Mouse (Mus musculus): Measurements from ENCODE around the gene Amigo2. TPM values are rescaled to one million over a fixed set of nuclear protein-coding genes. Genes with fewer than 3 reads are reported as not detected.

Amigo2 gene
- polyA plus RNA-seq, 1 experiment from 2014 or later, result 8.7 TPM

GRCm38 (mm10) chr15:97259968-97260597 is 13.0 kb upstream of the Amigo2 start:
- Histone ChIP-seq H3K4me3 (no peak overlapping the region), H3K4me2 (no peak overlapping the region), H3K27me3 (no peaks in the 10 kb centered on the region), H3K36me3 (no peaks in the 10 kb centered on the region), H3K9me3 (no peaks in the 10 kb centered on the region), H3K4me1 (replicated peaks) (no peaks in the 10 kb centered on the region), H3K9ac (no peak overlapping the region), H3K27ac (no peak overlapping the region)
- WGBS, result 76% methylated on average over 11 of the region's 11 CpGs
- no peak for ATAC-seq (ENCODE audit: low FRiP score)

- Histone ChIP-seq H3K4me3 (no peak overlapping the region), H3K27ac (no peak overlapping the region), H3K4me1 (replicated peaks) (no peaks in the 10 kb centered on the region), H3K27me3 (no peaks in the 10 kb centered on the region), H3K9ac (no peak overlapping the region), H3K4me2 (no peak overlapping the region), H3K9me3 (no peaks in the 10 kb centered on the region), H3K36me3 (no peaks in the 10 kb centered on the region)
- ATAC-seq (ENCODE audit: low FRiP score), result no peak
- WGBS, result 81% methylated on average over 8 of the region's 8 CpGs
Observed at GRCm38 (mm10) chr15:97259300-97259699, 12.2 kb upstream of the Amigo2 start.

- Histone ChIP-seq H3K9ac (no peak overlapping the region), H3K36me3 (no peaks in the 10 kb centered on the region), H3K27ac (no peak overlapping the region), H3K4me2 (no peak overlapping the region), H3K4me3 (no peak overlapping the region), H3K9me3 (no peaks in the 10 kb centered on the region), H3K4me1 (replicated peaks) (no peaks in the 10 kb centered on the region), H3K27me3 (no peaks in the 10 kb centered on the region)
- 90% methylated on average over 17 of the region's 17 CpGs for WGBS
- no peak for ATAC-seq (ENCODE audit: low FRiP score)
Observed at GRCm38 (mm10) chr15:97258483-97259230, 11.6 kb upstream of the Amigo2 start.

- WGBS, result 90% methylated on average over 8 of the region's 8 CpGs
Observed at GRCm38 (mm10) chr15:97257206-97257775, 10.2 kb upstream of the Amigo2 start.

GRCm38 (mm10) chr15:97256411-97256810 is 9.3 kb upstream of the Amigo2 start:
- Histone ChIP-seq H3K4me2 (no peak overlapping the region), H3K36me3 (no peaks in the 10 kb centered on the region), H3K9me3 (no peaks in the 10 kb centered on the region), H3K4me3 (no peak overlapping the region), H3K27ac (no peak overlapping the region), H3K4me1 (replicated peaks) (no peaks in the 10 kb centered on the region), H3K9ac (no peak overlapping the region), H3K27me3 (no peaks in the 10 kb centered on the region)
- 95% methylated on average over 11 of the region's 11 CpGs for WGBS
- ATAC-seq (ENCODE audit: low FRiP score), result no peak

More at GRCm38 (mm10) chr15:97257206-97257775, 10.2 kb upstream of the Amigo2 start:
- ATAC-seq (ENCODE audit: low FRiP score), result no peak
- H3K9ac ChIP-seq, result no peak overlapping the region
- H3K27ac ChIP-seq, result no peak overlapping the region
- H3K4me2 ChIP-seq, result no peak overlapping the region
- H3K4me1 ChIP-seq (replicated peaks), result no peaks in the 10 kb centered on the region
- H3K4me3 ChIP-seq, result no peak overlapping the region
- no peaks in the 10 kb centered on the region for H3K9me3 ChIP-seq
- H3K36me3 ChIP-seq, result no peaks in the 10 kb centered on the region
- H3K27me3 ChIP-seq, result no peaks in the 10 kb centered on the region

GRCm38 (mm10) chr15:97255800-97256199 is 8.7 kb upstream of the Amigo2 start:
- Histone ChIP-seq H3K4me2 (no peak overlapping the region), H3K4me3 (no peak overlapping the region), H3K9me3 (no peaks in the 10 kb centered on the region), H3K27me3 (no peaks in the 10 kb centered on the region), H3K4me1 (replicated peaks) (no peaks in the 10 kb centered on the region), H3K9ac (no peak overlapping the region), H3K36me3 (no peaks in the 10 kb centered on the region), H3K27ac (no peak overlapping the region)
- ATAC-seq (ENCODE audit: low FRiP score), result no peak
- 91% methylated on average over 3 of the region's 3 CpGs for WGBS

GRCm38 (mm10) chr15:97254375-97254774 is 7.3 kb upstream of the Amigo2 start:
- 94% methylated on average over 4 of the region's 4 CpGs for WGBS
- H3K4me3 ChIP-seq, result no peak overlapping the region
- no peak overlapping the region for H3K4me2 ChIP-seq
- no peaks in the 10 kb centered on the region for H3K4me1 ChIP-seq (replicated peaks)
- no peaks in the 10 kb centered on the region for H3K27me3 ChIP-seq
- H3K36me3 ChIP-seq, result no peaks in the 10 kb centered on the region
- ATAC-seq (ENCODE audit: low FRiP score), result no peak
- H3K9ac ChIP-seq, result no peak overlapping the region
- H3K27ac ChIP-seq, result no peak overlapping the region
- no peaks in the 10 kb centered on the region; the same call in 1 of the 2 replicates for H3K9me3 ChIP-seq

GRCm38 (mm10) chr15:97252493-97253034 is 5.5 kb upstream of the Amigo2 start:
- no peak overlapping the region for H3K4me2 ChIP-seq
- H3K27ac ChIP-seq, result no peak overlapping the region
- WGBS, result 88% methylated on average over 8 of the region's 8 CpGs
- no peak for ATAC-seq (ENCODE audit: low FRiP score)
- no peaks in the 10 kb centered on the region for H3K36me3 ChIP-seq
- H3K9me3 ChIP-seq, result no peaks in the 10 kb centered on the region; the same call in 1 of the 2 replicates
- H3K4me3 ChIP-seq, result no peak overlapping the region
- H3K4me1 ChIP-seq (replicated peaks), result peaks cover 8% of the 10 kb centered on the region
- H3K9ac ChIP-seq, result no peak overlapping the region
- no peaks in the 10 kb centered on the region for H3K27me3 ChIP-seq

- H3K9ac ChIP-seq, result no peak overlapping the region
- H3K4me1 ChIP-seq (replicated peaks), result peaks cover 18% of the 10 kb centered on the region
- 95% methylated on average over 10 of the region's 10 CpGs for WGBS
- no peaks in the 10 kb centered on the region; the same call in 1 of the 2 replicates for H3K9me3 ChIP-seq
- no peak overlapping the region for H3K27ac ChIP-seq
- H3K4me3 ChIP-seq, result no peak overlapping the region
- peaks cover 15% of the 10 kb centered on the region for H3K27me3 ChIP-seq
- H3K36me3 ChIP-seq, result no peaks in the 10 kb centered on the region
- ATAC-seq (ENCODE audit: low FRiP score), result no peak
- H3K4me2 ChIP-seq, result no peak overlapping the region
Observed at GRCm38 (mm10) chr15:97249322-97249721, 2.2 kb upstream of the Amigo2 start.

- no peak for ATAC-seq (ENCODE audit: low FRiP score)
- peak overlapping the region; percentile 92 for H3K9ac ChIP-seq
- H3K4me1 ChIP-seq (replicated peaks), result peaks cover 25% of the 10 kb centered on the region
- H3K27ac ChIP-seq, result peak overlapping the region; percentile 87; the same call in 1 of the 2 replicates
- WGBS, result 51% methylated on average over 8 of the region's 8 CpGs
- H3K4me2 ChIP-seq, result peak overlapping the region; percentile 79
- peaks cover 18% of the 10 kb centered on the region for H3K27me3 ChIP-seq
- peak overlapping the region; percentile 83 for H3K4me3 ChIP-seq
- no peaks in the 10 kb centered on the region for H3K36me3 ChIP-seq
- no peaks in the 10 kb centered on the region; the same call in 1 of the 2 replicates for H3K9me3 ChIP-seq
Observed at GRCm38 (mm10) chr15:97248296-97248695, 1.2 kb upstream of the Amigo2 start.

- H3K36me3 ChIP-seq, result no peaks in the 10 kb centered on the region
- H3K4me2 ChIP-seq, result peak overlapping the region; percentile 79
- H3K27ac ChIP-seq, result peak overlapping the region; percentile 87
- 1% methylated on average over 14 of the region's 14 CpGs for WGBS
- no peaks in the 10 kb centered on the region; the same call in 1 of the 2 replicates for H3K9me3 ChIP-seq
- H3K4me3 ChIP-seq, result peak overlapping the region; percentile 83
- peaks cover 18% of the 10 kb centered on the region for H3K27me3 ChIP-seq
- peak overlapping the region; percentile 92 for H3K9ac ChIP-seq
- H3K4me1 ChIP-seq (replicated peaks), result peaks cover 30% of the 10 kb centered on the region
- ATAC-seq (ENCODE audit: low FRiP score), result no peak
Observed at GRCm38 (mm10) chr15:97247791-97248161, 689 bp upstream of the Amigo2 start.

GRCm38 (mm10) chr15:97246256-97246655 is 831 bp downstream of the Amigo2 start:
- Histone ChIP-seq H3K9me3 (no peaks in the 10 kb centered on the region; the same call in 1 of the 2 replicates), H3K9ac (peak overlapping the region; percentile 92), H3K36me3 (no peaks in the 10 kb centered on the region), H3K27ac (peak overlapping the region; percentile 87; the same call in 1 of the 2 replicates), H3K4me2 (peak overlapping the region; percentile 79), H3K4me3 (peak overlapping the region; percentile 83), H3K27me3 (peaks cover 18% of the 10 kb centered on the region), H3K4me1 (replicated peaks) (peaks cover 32% of the 10 kb centered on the region)
- no peak for ATAC-seq (ENCODE audit: low FRiP score)
- WGBS, result 29% methylated on average over 14 of the region's 14 CpGs

All from hindbrain, embryonic 13.5 days (tissue).